Mouse (Mus musculus): ENCODE results near the gene Hras. TPM values are rescaled to one million over a fixed set of nuclear protein-coding genes. Genes with fewer than 3 reads are reported as not detected.
A peak's percentile ranks its signal among the peaks of the same experiment; 100 is the strongest.

Gene Hras
- polyA plus RNA-seq, 1 experiment from 2014 or later: 126 TPM

- Histone ChIP-seq H3K9me3 (ENCODE audit: low read length) (no peaks in the 10 kb centered on the region), H3K4me2 (replicated peaks; ENCODE audit: low read depth, low read length) (no peak overlapping the region), H3K27ac (ENCODE audit: low read length) (no peak overlapping the region), H3K27me3 (replicated peaks; ENCODE audit: insufficient read depth, low read length) (no peaks in the 10 kb centered on the region), H3K4me3 (ENCODE audit: low read depth, low read length) (no peak overlapping the region), H3K9ac (replicated peaks; ENCODE audit: low read depth) (no peak overlapping the region), H3K36me3 (ENCODE audit: insufficient read depth, low read length) (no peaks in the 10 kb centered on the region), H3K4me1 (ENCODE audit: insufficient read depth, low read depth, low read length) (no peaks in the 10 kb centered on the region)
- no peak for DNase-seq (ENCODE audit: low spot score)
- TF ChIP-seq CTCF (IDR thresholded peaks at IDR 0.05) (no peak), EP300 (IDR thresholded peaks at IDR 0.05) (no peak)
- WGBS: 57% methylated on average over 1 of the region's 1 CpGs
- ATAC-seq: no peak
These were observed 48.4 kb downstream of the Hras start for GRCm38 (mm10) chr7:141145403-141145802.

- no peak overlapping the region for H3K9ac ChIP-seq (replicated peaks; ENCODE audit: low read depth)
- 86% methylated on average over 3 of the region's 3 CpGs for WGBS
- H3K4me2 ChIP-seq (replicated peaks; ENCODE audit: low read depth, low read length): no peak overlapping the region
- H3K36me3 ChIP-seq (ENCODE audit: insufficient read depth, low read length): no peaks in the 10 kb centered on the region
- H3K27me3 ChIP-seq (replicated peaks; ENCODE audit: insufficient read depth, low read length): no peaks in the 10 kb centered on the region
- DNase-seq (ENCODE audit: low spot score): no peak
- ATAC-seq: no peak
- TF ChIP-seq CTCF (IDR thresholded peaks at IDR 0.05) (no peak), EP300 (IDR thresholded peaks at IDR 0.05) (no peak)
- no peak overlapping the region for H3K27ac ChIP-seq (ENCODE audit: low read length)
- H3K4me3 ChIP-seq (ENCODE audit: low read depth, low read length): no peak overlapping the region
- H3K9me3 ChIP-seq (ENCODE audit: low read length): no peaks in the 10 kb centered on the region
- H3K4me1 ChIP-seq (ENCODE audit: insufficient read depth, low read depth, low read length): no peaks in the 10 kb centered on the region
These were observed 49.2 kb downstream of the Hras start for GRCm38 (mm10) chr7:141144650-141145049.

DNA sequence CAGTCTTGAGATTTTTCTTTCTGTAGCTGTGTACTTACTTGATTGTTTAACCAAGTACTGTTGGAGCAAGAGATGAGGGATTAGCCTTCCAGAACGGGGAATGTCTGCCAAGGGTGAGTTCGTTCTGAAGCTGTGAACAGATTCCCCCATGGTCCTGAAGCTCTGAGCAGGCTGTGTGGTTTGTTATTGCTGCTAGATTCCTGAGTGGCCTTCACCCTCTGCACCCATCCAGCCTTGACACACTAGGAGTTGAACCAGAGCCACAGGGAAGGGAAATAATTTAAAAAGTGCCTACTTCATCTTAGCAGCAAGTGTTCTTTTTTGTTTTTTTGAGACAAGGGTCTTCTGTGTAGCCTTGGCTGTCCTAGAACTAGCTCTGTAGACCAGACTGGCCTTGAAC is 49.9 kb downstream of the Hras start:
- DNase-seq (ENCODE audit: low spot score): no peak
- TF ChIP-seq EP300 (IDR thresholded peaks at IDR 0.05): no peak
- TF ChIP-seq CTCF (IDR thresholded peaks at IDR 0.05): no peak
- no peak overlapping the region for H3K27ac ChIP-seq (ENCODE audit: low read length)
- H3K9me3 ChIP-seq (ENCODE audit: low read length): no peaks in the 10 kb centered on the region
- H3K4me3 ChIP-seq (ENCODE audit: low read depth, low read length): no peak overlapping the region
- H3K4me2 ChIP-seq (replicated peaks; ENCODE audit: low read depth, low read length): no peak overlapping the region
- H3K9ac ChIP-seq (replicated peaks; ENCODE audit: low read depth): no peak overlapping the region
- no peaks in the 10 kb centered on the region for H3K27me3 ChIP-seq (replicated peaks; ENCODE audit: insufficient read depth, low read length)
- 57% methylated on average over 2 of the region's 2 CpGs for WGBS
- no peaks in the 10 kb centered on the region for H3K4me1 ChIP-seq (ENCODE audit: insufficient read depth, low read depth, low read length)
- 0 out of 2 replicates have a peak, but pooled peaks cover 1% of the 10 kb centered on the region for H3K36me3 ChIP-seq (ENCODE audit: insufficient read depth, low read length)
- ATAC-seq: no peak

DNA sequence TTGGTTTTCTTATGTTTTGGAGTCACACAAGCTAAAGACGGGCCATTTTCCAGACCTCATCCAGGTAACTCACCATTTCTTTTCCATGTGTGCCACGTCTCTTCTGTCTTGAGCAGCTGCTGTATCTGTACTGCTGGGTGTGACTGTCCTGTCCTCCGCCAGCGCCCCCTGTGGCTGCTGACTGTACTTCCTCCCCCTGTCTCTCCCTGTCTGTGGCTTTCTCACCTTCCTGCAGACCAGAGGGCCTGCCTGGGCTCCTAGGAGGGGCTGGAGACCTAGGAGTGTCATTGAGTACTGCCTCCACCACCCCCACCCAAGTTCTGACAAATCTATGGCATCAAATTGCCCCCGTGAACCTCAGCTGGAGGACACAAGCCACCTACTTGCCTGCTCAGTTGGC is 50.7 kb downstream of the Hras start:
- Histone ChIP-seq H3K4me2 (replicated peaks; ENCODE audit: low read depth, low read length) (no peak overlapping the region), H3K4me3 (ENCODE audit: low read depth, low read length) (no peak overlapping the region), H3K36me3 (ENCODE audit: insufficient read depth, low read length) (0 out of 2 replicates have a peak, but pooled peaks cover 7% of the 10 kb centered on the region), H3K4me1 (ENCODE audit: insufficient read depth, low read depth, low read length) (no peaks in the 10 kb centered on the region), H3K27me3 (replicated peaks; ENCODE audit: insufficient read depth, low read length) (no peaks in the 10 kb centered on the region), H3K27ac (ENCODE audit: low read length) (no peak overlapping the region), H3K9me3 (ENCODE audit: low read length) (no peaks in the 10 kb centered on the region), H3K9ac (replicated peaks; ENCODE audit: low read depth) (no peak overlapping the region)
- TF ChIP-seq CTCF (IDR thresholded peaks at IDR 0.05) (peak; percentile 80), EP300 (IDR thresholded peaks at IDR 0.05) (no peak)
- 45% methylated on average over 5 of the region's 5 CpGs for WGBS
- DNase-seq (ENCODE audit: low spot score) (peak; percentile 50), ATAC-seq (peak; percentile 50; the same call in 1 of the 2 replicates)

DNA sequence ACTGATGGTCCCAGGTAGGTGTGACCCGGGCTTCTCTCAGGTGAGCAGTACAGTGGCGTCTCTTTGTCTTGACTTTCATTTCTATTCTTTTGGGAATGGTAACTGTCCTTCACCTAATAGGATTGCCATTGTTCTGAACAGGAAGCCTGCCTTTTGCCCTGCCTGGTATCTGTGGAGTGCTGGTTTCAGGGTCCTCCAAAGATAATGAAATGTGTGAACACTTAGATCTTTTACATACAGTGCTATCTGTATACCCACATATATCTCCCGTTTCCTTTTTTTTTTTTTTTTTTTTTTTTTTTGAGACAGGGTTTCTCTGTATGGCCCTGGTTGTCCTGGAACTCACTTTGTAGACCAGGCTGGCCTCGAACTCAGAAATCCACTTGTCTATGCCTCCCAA is 52.5 kb downstream of the Hras start:
- peaks cover 14% of the 10 kb centered on the region; the same call in 1 of the 2 replicates for H3K36me3 ChIP-seq (ENCODE audit: insufficient read depth, low read length)
- 84% methylated on average over 4 of the region's 4 CpGs for WGBS
- ATAC-seq: no peak

More for the DNA sequence above, 52.5 kb downstream of the Hras start:
- TF ChIP-seq EP300 (IDR thresholded peaks at IDR 0.05) (no peak), CTCF (IDR thresholded peaks at IDR 0.05) (no peak)
- no peaks in the 10 kb centered on the region for H3K9me3 ChIP-seq (ENCODE audit: low read length)
- H3K4me3 ChIP-seq (ENCODE audit: low read depth, low read length): no peak overlapping the region
- no peaks in the 10 kb centered on the region for H3K27me3 ChIP-seq (replicated peaks; ENCODE audit: insufficient read depth, low read length)
- H3K4me2 ChIP-seq (replicated peaks; ENCODE audit: low read depth, low read length): no peak overlapping the region
- no peak for DNase-seq (ENCODE audit: low spot score)
- H3K9ac ChIP-seq (replicated peaks; ENCODE audit: low read depth): no peak overlapping the region
- no peaks in the 10 kb centered on the region for H3K4me1 ChIP-seq (ENCODE audit: insufficient read depth, low read depth, low read length)
- no peak overlapping the region for H3K27ac ChIP-seq (ENCODE audit: low read length)

MicroRNAs within 50 kb of the gene (microRNA counts, 519-probe panel; counts per million panel counts)
- microRNA mmu-miR-210: 4,783 counts per million, percentile 55 among the panel's probes with 10 or more counts

Small RNA genes within 50 kb of the gene (microRNA-seq; reads per million reads assigned to microRNA genes)
- gene Mir210: 496 reads per million, percentile 67 among the genes with 10 or more reads in this experiment

Other genes starting within 250 kb of the Hras start
- 1.6 and 1.8 TPM in 2 replicates for gene Ifitm5, start 243.7 kb downstream of the Hras start, polyA plus RNA-seq (2015; fragmentation: Nextera tagmentation; extraction: Ambion mirVana)
- 0.31 TPM in 1 of 2 replicates, not detected in the other for gene Gm45717, start 238.1 kb downstream of the Hras start, polyA plus RNA-seq (2015; fragmentation: Nextera tagmentation; extraction: Ambion mirVana)
- gene Ifitm2, start 238.0 kb downstream of the Hras start, polyA plus RNA-seq (2015; fragmentation: Nextera tagmentation; extraction: Ambion mirVana): 1,373 and 1,710 TPM in 2 replicates
- 402 and 510 TPM in 2 replicates for gene Ifitm1, start 226.8 kb downstream of the Hras start, polyA plus RNA-seq (2015; fragmentation: Nextera tagmentation; extraction: Ambion mirVana)
- gene Ifitm3, start 183.2 kb downstream of the Hras start, polyA plus RNA-seq (2015; fragmentation: Nextera tagmentation; extraction: Ambion mirVana): 779 and 1,037 TPM in 2 replicates
- 7.4 and 7.7 TPM in 2 replicates for gene Ifitm6, start 176.1 kb downstream of the Hras start, polyA plus RNA-seq (2015; fragmentation: Nextera tagmentation; extraction: Ambion mirVana)
- gene Gm17387, start 164.9 kb downstream of the Hras start, polyA plus RNA-seq (2015; fragmentation: Nextera tagmentation; extraction: Ambion mirVana): not detected in 2 replicates
- gene B4galnt4, start 132.9 kb downstream of the Hras start, polyA plus RNA-seq (2015; fragmentation: Nextera tagmentation; extraction: Ambion mirVana): 0.13 and 0.20 TPM in 2 replicates
- gene Pkp3, start 115.8 kb downstream of the Hras start, polyA plus RNA-seq (2015; fragmentation: Nextera tagmentation; extraction: Ambion mirVana): 14.4 and 15.3 TPM in 2 replicates
- gene Sigirr, start 93.4 kb downstream of the Hras start, polyA plus RNA-seq (2015; fragmentation: Nextera tagmentation; extraction: Ambion mirVana): 27.1 and 30.5 TPM in 2 replicates
- gene Ano9, start 76.2 kb downstream of the Hras start, polyA plus RNA-seq (2015; fragmentation: Nextera tagmentation; extraction: Ambion mirVana): 1.5 and 3.1 TPM in 2 replicates
- 39.1 and 45.7 TPM in 2 replicates for gene Ptdss2, start 71.6 kb downstream of the Hras start, polyA plus RNA-seq (2015; fragmentation: Nextera tagmentation; extraction: Ambion mirVana)
- gene Rnh1, start 21.1 kb downstream of the Hras start, polyA plus RNA-seq (2015; fragmentation: Nextera tagmentation; extraction: Ambion mirVana): 181 and 187 TPM in 2 replicates
- gene Lrrc56, start 152 bp upstream of the Hras start, polyA plus RNA-seq (2015; fragmentation: Nextera tagmentation; extraction: Ambion mirVana): 6.8 and 7.4 TPM in 2 replicates
- 0.97 and 1.0 TPM in 2 replicates for gene Lmntd2, start 20.1 kb upstream of the Hras start, polyA plus RNA-seq (2015; fragmentation: Nextera tagmentation; extraction: Ambion mirVana)
- 93.6 and 98.7 TPM in 2 replicates for gene Rassf7, start 21.9 kb upstream of the Hras start, polyA plus RNA-seq (2015; fragmentation: Nextera tagmentation; extraction: Ambion mirVana)
- gene Phrf1, start 34.8 kb upstream of the Hras start, polyA plus RNA-seq (2015; fragmentation: Nextera tagmentation; extraction: Ambion mirVana): 26.6 and 32.0 TPM in 2 replicates
- 12.6 and 15.8 TPM in 2 replicates for gene Irf7, start 72.5 kb upstream of the Hras start, polyA plus RNA-seq (2015; fragmentation: Nextera tagmentation; extraction: Ambion mirVana)
- gene Cdhr5, start 82.8 kb upstream of the Hras start, polyA plus RNA-seq (2015; fragmentation: Nextera tagmentation; extraction: Ambion mirVana): not detected in 2 replicates
- 1.0 and 1.3 TPM in 2 replicates for gene Sct, start 85.1 kb upstream of the Hras start, polyA plus RNA-seq (2015; fragmentation: Nextera tagmentation; extraction: Ambion mirVana)
- 0.12 and 0.17 TPM in 2 replicates for gene Drd4, start 98.0 kb upstream of the Hras start, polyA plus RNA-seq (2015; fragmentation: Nextera tagmentation; extraction: Ambion mirVana)
- 35.7 and 40.8 TPM in 2 replicates for gene Deaf1, start 133.7 kb upstream of the Hras start, polyA plus RNA-seq (2015; fragmentation: Nextera tagmentation; extraction: Ambion mirVana)
- 34.7 and 44.1 TPM in 2 replicates for gene Tmem80, start 133.7 kb upstream of the Hras start, polyA plus RNA-seq (2015; fragmentation: Nextera tagmentation; extraction: Ambion mirVana)
- gene Eps8l2, start 144.9 kb upstream of the Hras start, polyA plus RNA-seq (2015; fragmentation: Nextera tagmentation; extraction: Ambion mirVana): 67.6 and 73.1 TPM in 2 replicates
- gene Taldo1, start 198.2 kb upstream of the Hras start, polyA plus RNA-seq (2015; fragmentation: Nextera tagmentation; extraction: Ambion mirVana): 260 and 276 TPM in 2 replicates
- 49.8 and 52.3 TPM in 2 replicates for gene Gatd1, start 220.1 kb upstream of the Hras start, polyA plus RNA-seq (2015; fragmentation: Nextera tagmentation; extraction: Ambion mirVana)
- gene Cend1, start 235.5 kb upstream of the Hras start, polyA plus RNA-seq (2015; fragmentation: Nextera tagmentation; extraction: Ambion mirVana): 0.25 TPM in 2 replicates
- 9.8 and 12.3 TPM in 2 replicates for gene Slc25a22, start 243.9 kb upstream of the Hras start, polyA plus RNA-seq (2015; fragmentation: Nextera tagmentation; extraction: Ambion mirVana)

Measured in lung, postnatal 0 days (tissue).